Mouse (Mus musculus) lung, postnatal 25 days (tissue): ENCODE measurements at regions not wholly inside any gene's neighbourhood (a gene's known extent, or its start where the extent isn't known, plus 50 kb on each side); places are given as distances from the start of the nearest gene placed in this dataset.
A peak's percentile ranks its signal among the peaks of the same experiment; 100 is the strongest.

Experiments
- DNase-seq: peaks from one replicate; pipeline ENCODE4 v3.0.0; 2022; ENCODE audit warnings: low spot score

- peak; percentile 1 for DNase-seq
Observed at GRCm38 (mm10) chrX:164589874-164590273, 83.7 kb downstream of the Asb9 start.
